Mouse (Mus musculus) intestine, embryonic 14.5 days (tissue): ENCODE measurements at regions not wholly inside any gene's neighbourhood (a gene's known extent, or its start where the extent isn't known, plus 50 kb on each side); places are given as distances from the start of the nearest gene placed in this dataset.

Source experiments
- ATAC-seq: fragments of 200-750 bp; cut with Nextera tagmentation; replicated peaks from 2 replicates; pipeline ENCODE4 v1.8.0; 2017; ENCODE audit warnings: low read depth, moderate number of reproducible peaks, moderate TSS enrichment, moderate library complexity; ENCODE audit not compliant: low FRiP score, low TSS enrichment
- DNase-seq: peaks from one replicate; pipeline ENCODE4 v3.0.0-alpha.2; 2018; ENCODE audit warnings: low spot score
- H3K27ac ChIP-seq: fragments of 300-500 bp; sonication (generic); 2 replicates; pipeline ENCODE4 v1.5.1; 2014; ENCODE audit warnings: low read depth, mild to moderate bottlenecking, control low read depth
- H3K27me3 ChIP-seq: fragments of 300-500 bp; sonication (generic); replicated peaks from 2 replicates; pipeline ENCODE4 v1.6.1; 2014; ENCODE audit warnings: low read length, control low read depth; ENCODE audit not compliant: control insufficient read depth, insufficient read depth
- H3K36me3 ChIP-seq: fragments of 300-500 bp; sonication (generic); 2 replicates; pipeline ENCODE4 v1.6.1; 2014; ENCODE audit warnings: low read length, control low read depth; ENCODE audit not compliant: control insufficient read depth, insufficient read depth
- H3K4me1 ChIP-seq: fragments of 300-500 bp; sonication (generic); replicated peaks from 2 replicates; pipeline ENCODE4 v1.6.1; 2014; ENCODE audit warnings: low read length, control low read depth, mixed read lengths; ENCODE audit not compliant: control insufficient read depth, insufficient read depth
- H3K4me2 ChIP-seq: fragments of 300-500 bp; sonication (generic); 2 replicates; pipeline ENCODE4 v1.6.1; 2014; ENCODE audit warnings: low read length
- H3K4me3 ChIP-seq: fragments of 300-500 bp; sonication (generic); 2 replicates; pipeline ENCODE4 v1.5.1; 2014; ENCODE audit warnings: low read depth, low read length, control low read depth, mixed read lengths
- H3K9ac ChIP-seq: fragments of 300-500 bp; sonication (generic); 2 replicates; pipeline ENCODE4 v1.6.1; 2014; ENCODE audit warnings: mild to moderate bottlenecking, low read length
- H3K9me3 ChIP-seq: fragments of 300-500 bp; sonication (generic); 2 replicates; pipeline ENCODE4 v1.6.1; 2016; ENCODE audit warnings: low read length, control low read depth; ENCODE audit not compliant: control insufficient read depth
- WGBS: fragments of 180-500 bp; shearing (Covaris S2); extraction: QIAGEN DNeasy Blood & Tissue Kit; methylation state at CpG from one replicate; pipeline ENCODE4 v1.1.7; 2014; 5-methylcytosine and 5-hydroxymethylcytosine counted together

- 82% methylated on average over 3 of the region's 3 CpGs for WGBS
- H3K27ac ChIP-seq: no peak overlapping the region
- H3K36me3 ChIP-seq: no peaks in the 10 kb centered on the region
- no peak overlapping the region for H3K4me3 ChIP-seq
- no peak overlapping the region for H3K9ac ChIP-seq
- no peak for ATAC-seq
- H3K4me2 ChIP-seq: no peak overlapping the region
- DNase-seq: no peak
- H3K9me3 ChIP-seq: no peaks in the 10 kb centered on the region
- H3K27me3 ChIP-seq: no peaks in the 10 kb centered on the region
- H3K4me1 ChIP-seq: no peaks in the 10 kb centered on the region
Observed at GRCm38 (mm10) chr3:35133477-35133876, 483.3 kb downstream of the Sox2 start.

- Histone ChIP-seq H3K4me2 (no peak overlapping the region), H3K9me3 (no peaks in the 10 kb centered on the region), H3K27me3 (no peaks in the 10 kb centered on the region), H3K27ac (no peak overlapping the region), H3K4me1 (no peaks in the 10 kb centered on the region), H3K4me3 (no peak overlapping the region), H3K36me3 (no peaks in the 10 kb centered on the region), H3K9ac (no peak overlapping the region)
- DNase-seq (no peak), ATAC-seq (no peak)
- WGBS: 51% methylated on average over 11 of the region's 11 CpGs
Observed at GRCm38 (mm10) chr3:35141500-35142220, 491.5 kb downstream of the Sox2 start.

- 57% methylated on average over 2 of the region's 2 CpGs for WGBS
- DNase-seq: no peak
Observed at GRCm38 (mm10) chr3:35142683-35143082, 492.5 kb downstream of the Sox2 start.

GRCm38 (mm10) chr3:35145569-35145968 is 495.4 kb downstream of the Sox2 start:
- Histone ChIP-seq H3K4me1 (no peaks in the 10 kb centered on the region), H3K27ac (no peak overlapping the region), H3K4me2 (no peak overlapping the region), H3K9ac (no peak overlapping the region), H3K27me3 (no peaks in the 10 kb centered on the region), H3K36me3 (no peaks in the 10 kb centered on the region), H3K4me3 (no peak overlapping the region), H3K9me3 (no peaks in the 10 kb centered on the region)
- 96% methylated on average over 2 of the region's 2 CpGs for WGBS
- DNase-seq: no peak
- ATAC-seq: no peak

More at GRCm38 (mm10) chr3:35142683-35143082, 492.5 kb downstream of the Sox2 start:
- Histone ChIP-seq H3K9me3 (no peaks in the 10 kb centered on the region), H3K4me2 (no peak overlapping the region), H3K9ac (no peak overlapping the region), H3K4me1 (no peaks in the 10 kb centered on the region), H3K4me3 (no peak overlapping the region), H3K27ac (no peak overlapping the region), H3K27me3 (no peaks in the 10 kb centered on the region), H3K36me3 (no peaks in the 10 kb centered on the region)
- ATAC-seq: no peak

- H3K4me1 ChIP-seq: no peaks in the 10 kb centered on the region
- no peak for DNase-seq
- ATAC-seq: no peak
Observed at GRCm38 (mm10) chr3:35146681-35147080, 496.5 kb downstream of the Sox2 start.

GRCm38 (mm10) chr3:35149251-35149691 is 499.1 kb downstream of the Sox2 start:
- Histone ChIP-seq H3K9ac (no peak overlapping the region), H3K27me3 (no peaks in the 10 kb centered on the region), H3K4me2 (no peak overlapping the region), H3K4me3 (no peak overlapping the region), H3K9me3 (no peaks in the 10 kb centered on the region), H3K36me3 (no peaks in the 10 kb centered on the region), H3K4me1 (no peaks in the 10 kb centered on the region), H3K27ac (no peak overlapping the region)
- DNase-seq (peak; percentile 62), ATAC-seq (no peak; the same call in 1 of the 2 replicates)
- WGBS: 45% methylated on average over 12 of the region's 12 CpGs

More at GRCm38 (mm10) chr3:35146681-35147080, 496.5 kb downstream of the Sox2 start:
- H3K9ac ChIP-seq: no peak overlapping the region
- H3K9me3 ChIP-seq: no peaks in the 10 kb centered on the region
- H3K4me2 ChIP-seq: no peak overlapping the region
- H3K27ac ChIP-seq: no peak overlapping the region
- H3K36me3 ChIP-seq: no peaks in the 10 kb centered on the region
- H3K4me3 ChIP-seq: no peak overlapping the region
- WGBS: 86% methylated on average over 5 of the region's 5 CpGs
- H3K27me3 ChIP-seq: no peaks in the 10 kb centered on the region

- no peak overlapping the region for H3K9ac ChIP-seq
- no peaks in the 10 kb centered on the region for H3K36me3 ChIP-seq
- no peak overlapping the region for H3K27ac ChIP-seq
- no peaks in the 10 kb centered on the region for H3K27me3 ChIP-seq
- WGBS: 67% methylated on average over 7 of the region's 7 CpGs
- H3K4me1 ChIP-seq: no peaks in the 10 kb centered on the region
- no peak overlapping the region for H3K4me3 ChIP-seq
- no peak for DNase-seq
- no peak overlapping the region for H3K4me2 ChIP-seq
- ATAC-seq: no peak
- H3K9me3 ChIP-seq: no peaks in the 10 kb centered on the region
Observed at GRCm38 (mm10) chr3:35152191-35152590, 502.0 kb downstream of the Sox2 start.

GRCm38 (mm10) chr3:35154266-35154665 is 504.1 kb downstream of the Sox2 start:
- DNase-seq: no peak

GRCm38 (mm10) chr3:35168676-35169075 is 518.5 kb downstream of the Sox2 start:
- no peaks in the 10 kb centered on the region for H3K9me3 ChIP-seq
- no peaks in the 10 kb centered on the region for H3K27me3 ChIP-seq
- ATAC-seq (no peak), DNase-seq (no peak)
- no peak overlapping the region for H3K9ac ChIP-seq
- no peaks in the 10 kb centered on the region for H3K4me1 ChIP-seq
- no peak overlapping the region for H3K27ac ChIP-seq
- WGBS: 71% methylated on average over 1 of the region's 1 CpGs
- H3K4me3 ChIP-seq: no peak overlapping the region
- no peaks in the 10 kb centered on the region for H3K36me3 ChIP-seq
- H3K4me2 ChIP-seq: no peak overlapping the region

More at GRCm38 (mm10) chr3:35154266-35154665, 504.1 kb downstream of the Sox2 start:
- ATAC-seq: no peak
- Histone ChIP-seq H3K9me3 (no peaks in the 10 kb centered on the region), H3K4me1 (no peaks in the 10 kb centered on the region), H3K36me3 (no peaks in the 10 kb centered on the region), H3K9ac (no peak overlapping the region), H3K27ac (no peak overlapping the region), H3K4me3 (no peak overlapping the region), H3K4me2 (no peak overlapping the region), H3K27me3 (no peaks in the 10 kb centered on the region)
- 49% methylated on average over 6 of the region's 6 CpGs for WGBS
